Mouse (Mus musculus) E14TG2a.4 (cell line): ENCODE results near the gene Rnf38.

Source experiments
- CTCF ChIP-seq: conservative IDR thresholded peaks from 2 replicates; pipeline ENCODE4 v1.5.1; 2014; ENCODE audit warnings: low read length
- NANOG ChIP-seq: IDR thresholded peaks from 2 replicates; pipeline ENCODE4 v1.6.1; 2014; ENCODE audit warnings: borderline replicate concordance, low read length, mixed read lengths

DNA sequence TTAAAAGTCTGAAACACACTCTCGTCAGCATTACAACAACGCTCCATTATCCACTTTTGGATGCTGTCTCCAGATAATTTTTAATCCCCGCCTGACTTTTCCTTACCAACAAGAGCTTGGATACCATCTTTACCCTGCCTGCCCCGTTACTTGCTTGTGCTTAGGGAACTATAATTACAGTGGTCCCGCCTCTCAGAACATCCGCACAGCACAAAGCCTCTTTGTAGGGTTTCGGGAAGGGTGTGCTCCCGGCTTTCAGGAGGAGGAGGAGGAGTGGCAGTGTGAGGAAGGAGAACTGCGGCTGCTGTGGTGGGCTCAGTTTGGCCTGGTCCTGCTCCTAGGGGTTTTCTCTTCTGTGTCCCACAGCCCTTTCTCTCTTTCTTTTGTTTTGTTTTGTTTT, 9.4 kb downstream of the Rnf38 start:
- TF ChIP-seq CTCF (no peak), NANOG (no peak)
